Mouse (Mus musculus): ENCODE data around the gene Usp2.

The Usp2 gene

DNA sequence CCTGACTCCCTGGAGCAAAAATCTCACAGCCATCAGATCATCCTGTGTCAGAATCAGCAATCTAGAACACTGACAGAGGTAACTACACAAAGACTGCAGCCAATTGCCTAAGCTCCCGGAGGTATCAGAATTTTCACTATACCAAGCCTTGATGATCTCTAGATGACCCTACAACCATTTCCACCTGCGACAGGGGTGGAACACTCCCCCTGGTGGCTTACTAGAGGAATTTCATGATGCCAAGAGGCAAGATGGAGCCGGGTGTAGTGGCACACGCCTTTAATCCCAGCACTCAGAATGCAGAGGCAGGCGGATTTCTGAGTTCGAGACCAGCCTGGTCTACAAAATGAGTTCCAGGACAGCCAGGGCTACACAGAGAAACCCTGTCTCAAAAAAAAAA is 57.5 kb downstream of the Usp2 start:
- no peak for DNase-seq (ENCODE audit: low read depth, low spot score)

DNA sequence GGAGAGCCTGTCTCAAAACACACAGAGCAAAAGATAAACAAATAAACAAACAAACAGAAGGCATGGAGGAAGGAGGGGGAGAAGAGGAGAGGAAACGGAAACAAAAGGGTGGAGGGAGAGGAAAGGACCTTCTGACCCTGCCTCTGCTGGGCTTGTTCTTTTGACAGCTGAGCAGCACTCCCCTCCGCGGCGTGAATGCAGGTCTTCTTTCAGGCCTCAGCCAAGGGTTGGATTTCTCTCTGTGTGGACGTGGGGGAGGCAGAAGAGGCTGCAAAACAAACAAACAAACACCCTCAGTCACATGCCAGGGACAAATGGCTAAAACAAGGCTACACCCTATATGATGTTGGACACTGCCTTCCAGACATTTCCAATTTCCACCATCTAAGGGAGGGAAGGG is 58.2 kb downstream of the Usp2 start:
- DNase-seq (ENCODE audit: low read depth, low spot score): no peak

DNA sequence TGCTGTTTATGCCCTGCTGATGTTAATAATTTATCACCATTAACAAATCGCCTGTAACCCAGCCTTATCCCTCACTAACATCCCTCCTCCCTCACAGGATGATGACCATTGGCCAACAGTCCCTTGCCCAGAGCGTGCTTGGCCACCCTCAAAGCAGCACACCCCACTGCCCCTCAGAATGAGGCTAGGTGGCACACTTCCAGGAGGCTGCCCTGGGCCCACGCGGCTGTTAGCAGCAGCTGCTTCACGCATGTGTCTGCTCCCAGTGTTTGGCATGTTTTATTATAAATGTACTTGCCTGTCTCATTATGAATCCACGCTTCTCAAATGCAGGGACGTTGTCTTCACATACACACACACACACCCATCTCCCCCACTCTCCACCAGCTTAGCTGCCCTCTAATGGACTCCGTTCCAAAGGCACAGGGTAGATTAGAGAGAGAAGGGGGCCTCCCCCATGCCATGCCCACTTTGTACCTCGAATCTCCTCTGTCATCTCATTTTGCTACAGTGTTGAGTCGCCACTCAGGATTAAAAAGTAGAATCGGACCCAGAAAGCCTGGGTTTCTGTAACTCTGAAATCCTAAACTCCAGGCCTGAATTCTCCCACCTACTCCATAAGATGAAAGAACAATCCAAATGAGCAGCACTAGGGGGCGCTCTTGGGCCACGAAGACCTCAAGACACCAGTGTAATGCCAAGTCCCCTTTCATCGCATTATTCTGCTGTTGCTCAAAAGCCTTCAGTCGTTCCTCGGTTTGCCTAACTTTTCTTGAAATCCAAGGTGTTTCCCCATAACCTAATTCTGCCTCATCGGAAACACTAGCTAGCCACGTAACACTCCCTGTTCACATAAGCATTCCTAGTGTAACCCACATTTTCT is 59.0 kb downstream of the Usp2 start:
- peak; percentile 61 for DNase-seq (ENCODE audit: low read depth, low spot score)

DNA sequence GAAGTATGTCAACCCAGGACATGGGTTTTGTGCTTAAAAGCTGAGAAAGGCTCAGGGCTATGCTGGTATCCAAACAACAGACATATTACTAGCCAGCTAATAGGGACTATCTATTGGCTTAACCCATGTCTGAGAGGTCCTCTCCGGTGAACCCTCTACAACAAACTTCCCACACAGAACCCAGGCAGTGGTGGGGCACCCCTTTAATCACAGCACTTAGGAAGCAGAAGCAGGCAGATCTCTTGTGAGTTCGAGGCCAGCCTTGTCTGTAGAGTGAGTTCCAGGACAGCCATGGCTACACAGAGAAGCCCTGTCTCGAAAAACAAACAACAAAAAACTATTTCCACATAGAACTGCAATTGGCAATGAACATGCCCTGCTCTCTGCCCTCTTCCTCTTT is 59.9 kb downstream of the Usp2 start:
- DNase-seq (ENCODE audit: low read depth, low spot score): no peak

DNA sequence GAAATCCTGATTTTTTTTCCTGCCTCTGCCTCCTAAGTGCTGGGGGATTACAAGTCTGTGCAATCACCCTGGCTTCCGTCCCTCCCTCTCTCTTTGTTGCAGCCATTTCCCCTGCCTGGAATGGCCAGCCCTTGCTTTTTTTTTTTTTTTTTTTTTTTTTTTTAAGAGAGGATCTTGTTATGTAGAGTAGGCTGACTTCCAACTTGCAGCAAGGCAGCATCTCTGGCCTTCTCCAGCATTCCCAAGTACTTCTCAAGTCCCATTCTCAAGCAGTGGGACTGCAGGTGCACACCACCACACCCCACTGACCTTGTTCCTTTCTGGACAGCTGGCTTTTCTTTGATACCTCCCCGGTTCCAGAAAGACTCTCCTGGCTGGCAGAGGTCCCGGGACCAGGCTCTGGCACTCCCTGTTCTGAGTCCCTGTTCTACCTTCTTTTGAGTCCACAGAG is 60.6 kb downstream of the Usp2 start:
- no peak for DNase-seq (ENCODE audit: low read depth, low spot score)

DNA sequence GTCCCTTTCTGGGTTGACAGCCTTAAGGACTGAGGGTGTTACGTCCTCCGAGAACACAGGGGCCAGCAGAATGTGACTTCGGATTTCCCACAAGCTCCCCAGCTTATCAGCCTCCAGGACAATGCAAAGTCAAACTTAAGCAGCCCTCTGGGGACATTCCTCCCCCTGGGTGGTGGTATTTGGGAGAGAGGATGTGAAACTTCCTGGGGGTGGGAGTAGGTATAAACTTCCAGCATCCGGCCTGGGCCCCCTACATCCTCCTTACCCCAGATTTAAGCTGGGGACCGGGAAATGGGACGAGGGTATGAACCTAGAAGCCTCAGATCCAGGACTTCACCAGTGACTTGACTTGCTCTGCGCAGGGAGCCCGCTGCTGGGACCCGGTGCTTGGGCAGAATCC is 62.8 kb downstream of the Usp2 start:
- no peak for DNase-seq (ENCODE audit: low read depth, low spot score)

DNA sequence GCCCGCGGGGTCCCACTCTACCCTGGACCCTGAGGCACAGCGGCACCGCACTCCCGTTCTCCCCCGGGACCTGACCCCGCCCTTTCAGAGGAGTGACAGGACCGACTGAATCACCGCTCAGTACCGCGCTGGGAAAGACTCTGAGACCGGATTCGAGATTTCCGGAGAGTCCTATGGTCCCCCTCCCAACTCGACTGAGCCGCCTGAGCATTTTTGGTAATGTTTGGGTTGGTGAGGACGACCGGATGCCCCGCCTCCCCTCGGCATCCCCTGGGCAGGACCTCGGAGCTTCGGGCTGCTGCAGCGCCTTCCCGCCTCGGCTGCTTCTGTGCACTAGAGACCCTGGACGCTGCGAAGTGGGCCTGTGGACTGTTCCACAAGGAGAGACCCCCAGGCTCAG is 63.2 kb downstream of the Usp2 start:
- no peak for DNase-seq (ENCODE audit: low read depth, low spot score)

DNA sequence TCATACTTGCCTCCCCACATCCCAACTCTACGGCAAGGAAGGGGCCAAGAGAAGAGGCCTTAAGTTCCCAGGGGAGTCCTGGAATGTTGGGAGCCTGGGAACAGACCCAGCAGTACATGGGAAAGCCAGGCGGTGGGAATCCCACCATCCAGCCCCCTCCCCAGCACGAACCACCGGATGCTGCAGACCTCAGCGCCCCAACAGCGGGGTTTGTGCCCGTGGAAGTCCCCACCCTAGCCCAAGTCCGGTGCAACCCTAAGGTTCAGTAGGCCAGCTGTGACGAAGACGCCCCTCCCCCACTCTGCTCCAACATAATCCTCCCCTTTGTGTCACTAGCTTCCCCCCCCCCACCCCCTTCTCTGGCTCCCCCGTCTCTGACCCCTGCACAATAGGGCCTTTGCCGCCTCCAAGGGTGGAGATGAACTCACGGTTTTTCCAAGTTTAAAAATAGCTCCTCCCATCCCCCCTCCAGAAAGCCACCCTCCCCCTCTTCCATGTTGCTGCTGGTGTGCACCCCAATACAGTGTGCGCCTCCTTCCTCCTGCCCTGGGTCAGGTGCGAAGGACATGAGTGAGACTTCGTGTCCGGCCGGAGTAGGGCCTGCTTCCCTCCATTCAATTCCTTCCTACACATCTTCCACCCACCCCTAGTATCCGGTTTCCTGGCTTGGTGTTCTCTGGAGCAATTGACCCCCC is 63.9 kb downstream of the Usp2 start:
- DNase-seq (ENCODE audit: low read depth, low spot score): no peak

DNA sequence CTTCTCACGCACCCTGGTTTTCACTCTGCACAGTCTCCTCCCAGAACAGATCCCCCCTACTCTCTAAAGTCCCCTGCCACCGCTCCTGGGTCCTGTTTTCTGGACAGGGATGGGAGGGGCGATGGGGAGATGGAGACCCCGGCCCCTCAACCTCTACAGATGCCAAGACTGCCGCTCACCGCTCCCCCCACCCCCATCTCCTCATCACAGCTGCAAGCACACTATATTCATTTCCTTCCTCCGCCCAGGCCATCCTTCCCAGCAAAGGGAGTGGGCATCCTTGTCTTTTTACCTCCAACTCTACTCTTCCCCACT is 64.4 kb downstream of the Usp2 start:
- no peak for DNase-seq (ENCODE audit: low read depth, low spot score)

DNA sequence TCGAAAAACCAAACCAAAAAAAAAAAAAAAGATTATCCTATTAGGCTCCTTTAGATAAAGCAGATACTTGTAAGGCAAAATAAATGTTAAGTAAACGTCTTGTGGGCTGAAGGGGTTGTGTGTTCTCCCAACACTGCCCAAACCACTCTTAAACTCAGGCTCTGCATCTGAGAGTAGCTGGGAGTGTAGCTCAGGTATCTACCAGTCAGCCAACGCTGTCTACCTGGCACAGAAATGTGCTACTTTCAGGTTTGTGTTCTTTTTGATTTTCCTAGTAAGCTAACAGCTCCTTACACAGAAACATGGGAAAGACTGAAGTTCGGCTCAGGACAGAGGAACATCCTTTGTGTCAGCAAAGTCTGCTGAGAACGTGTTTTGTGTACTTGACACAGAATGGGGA is 65.4 kb downstream of the Usp2 start:
- DNase-seq (ENCODE audit: low read depth, low spot score): no peak

DNA sequence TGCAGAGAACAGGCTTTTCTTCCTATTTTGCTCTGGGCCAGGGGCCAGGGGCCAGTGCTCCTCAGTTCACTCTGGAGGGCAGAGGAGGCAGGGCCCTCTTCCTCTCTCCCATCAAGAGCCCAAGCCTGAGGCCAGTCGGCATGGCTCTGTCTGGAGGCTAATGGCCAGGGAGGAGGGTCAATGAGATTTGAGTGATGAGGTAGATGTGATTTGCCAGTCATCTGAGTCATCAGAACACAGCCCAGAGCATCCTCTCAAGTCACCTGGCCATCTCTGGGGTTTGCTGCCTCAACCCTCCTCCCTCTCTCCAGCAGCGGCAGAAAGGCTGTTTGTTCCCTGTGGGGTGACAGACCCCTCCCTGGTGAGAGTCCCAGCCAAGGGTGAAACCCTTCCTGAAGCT is 66.5 kb downstream of the Usp2 start:
- no peak for DNase-seq (ENCODE audit: low read depth, low spot score)

DNA sequence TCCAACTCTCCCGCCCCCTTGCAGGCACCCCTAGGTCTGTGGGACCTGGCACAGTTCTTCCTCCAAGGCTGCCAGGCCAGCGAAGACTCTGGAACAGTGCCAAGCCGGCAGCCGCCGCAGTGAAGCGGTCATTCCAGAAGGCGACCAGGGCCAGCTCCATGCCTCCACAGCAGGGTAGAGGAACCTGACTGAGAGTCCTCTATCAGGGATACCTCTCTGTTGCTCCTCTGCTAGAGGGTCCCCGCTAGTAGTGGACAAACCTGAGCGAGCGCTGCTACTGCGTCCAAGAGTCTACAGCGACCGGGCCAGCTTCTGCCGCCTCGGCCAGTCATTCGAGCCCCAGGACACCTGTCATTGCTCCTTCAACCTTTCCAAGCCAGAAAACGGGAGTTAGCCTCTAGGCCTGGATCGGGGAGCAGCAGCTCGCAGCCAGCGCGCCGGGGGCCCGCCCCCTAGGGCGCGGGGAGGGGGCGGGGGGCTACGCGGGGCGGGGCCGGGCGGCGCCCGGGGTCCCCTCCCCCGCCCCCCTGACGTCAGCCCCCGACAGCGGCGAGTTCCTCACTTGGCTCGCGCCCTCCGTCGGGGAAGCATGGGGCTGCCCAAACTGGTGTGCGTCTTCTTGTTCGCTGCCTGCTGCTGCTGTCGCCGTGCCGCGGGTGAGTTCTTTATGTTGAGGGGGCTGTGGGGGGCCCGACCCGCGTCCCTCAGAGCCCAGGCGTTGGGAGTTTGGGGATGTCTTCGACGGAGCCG is 67.5 kb downstream of the Usp2 start, which contains the start of gene Mcam:
Gene Mcam, plus strand, starts transcription at position 369 of the 750 bp plus-strand sequence.
- no peak for DNase-seq (ENCODE audit: low read depth, low spot score)

DNA sequence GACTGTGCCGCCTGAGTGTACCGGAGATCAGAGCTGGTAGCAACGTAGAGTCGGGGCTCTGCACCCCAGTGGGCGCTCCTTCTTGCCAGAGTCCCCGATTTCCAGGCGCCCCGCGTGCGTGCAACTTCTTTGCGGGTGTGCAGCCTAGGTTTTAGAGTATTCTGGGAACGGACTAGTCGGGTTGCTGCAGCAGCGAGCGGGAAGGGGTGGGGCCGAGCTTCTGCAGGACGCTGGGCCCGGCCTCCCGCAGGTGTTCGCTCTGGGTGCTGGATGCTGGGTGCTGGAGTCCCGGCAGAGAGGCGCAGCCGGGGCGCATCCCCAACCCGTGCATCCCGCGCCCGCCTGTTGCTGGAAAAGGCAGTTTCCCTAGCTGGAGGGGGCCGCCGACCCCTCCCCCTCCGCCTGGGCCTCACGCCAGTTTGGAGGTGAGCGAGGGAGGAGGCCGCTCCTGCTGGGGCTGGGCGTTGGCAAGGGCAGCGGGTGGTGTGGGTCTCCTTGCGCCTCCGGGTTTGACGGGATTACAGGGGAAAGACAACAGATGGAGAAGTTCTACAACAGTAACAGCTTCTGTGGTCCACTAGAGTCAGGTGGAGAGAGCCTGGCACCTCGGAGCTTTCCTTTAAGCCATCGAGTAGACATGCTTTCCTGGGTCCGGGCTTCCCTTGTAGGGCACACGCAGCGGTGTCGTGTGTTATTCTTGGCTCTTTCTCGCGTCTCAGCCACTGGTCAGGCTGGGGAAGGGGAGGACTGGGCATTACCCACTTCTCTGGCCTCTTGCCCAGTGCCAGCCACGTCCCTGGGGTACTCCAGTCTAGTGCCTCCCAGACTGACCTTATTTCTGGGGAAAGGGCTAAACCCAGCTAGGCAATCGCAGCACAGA is 68.3 kb downstream of the Usp2 start:
- DNase-seq (ENCODE audit: low read depth, low spot score): no peak

DNA sequence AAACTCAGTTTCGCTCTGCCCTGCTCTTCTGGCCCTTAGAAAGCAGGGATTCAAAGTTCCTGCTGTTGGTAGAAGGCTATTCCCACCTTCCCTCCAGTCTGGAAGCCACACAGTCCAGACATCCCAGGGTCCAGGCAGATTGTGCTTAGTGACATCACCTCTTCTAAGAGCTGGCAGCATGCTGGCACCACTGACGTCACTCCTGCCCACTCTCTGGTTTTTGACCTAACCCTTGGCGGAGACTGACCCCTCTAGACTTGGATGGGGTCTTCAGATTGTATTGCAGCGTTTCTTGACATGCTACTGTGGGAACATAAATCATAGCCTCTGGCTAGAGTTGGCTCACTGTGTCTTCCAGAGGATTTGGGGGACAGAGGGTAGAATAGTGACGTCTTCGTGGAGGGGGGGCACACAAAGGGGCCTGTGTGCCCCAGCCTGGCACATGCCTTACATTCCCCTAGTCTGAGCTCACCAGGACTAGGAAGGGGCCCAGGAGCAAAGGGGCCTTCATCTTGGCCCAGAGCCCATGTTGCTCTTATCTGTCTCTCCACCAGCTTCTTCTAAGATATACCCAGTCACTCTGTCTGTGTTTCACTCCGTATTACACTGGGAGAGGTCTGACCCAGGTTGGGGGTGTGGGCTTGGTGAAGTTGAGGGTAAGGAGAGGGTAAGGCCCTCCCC is 69.0 kb downstream of the Usp2 start:
- DNase-seq (ENCODE audit: low read depth, low spot score): no peak

DNA sequence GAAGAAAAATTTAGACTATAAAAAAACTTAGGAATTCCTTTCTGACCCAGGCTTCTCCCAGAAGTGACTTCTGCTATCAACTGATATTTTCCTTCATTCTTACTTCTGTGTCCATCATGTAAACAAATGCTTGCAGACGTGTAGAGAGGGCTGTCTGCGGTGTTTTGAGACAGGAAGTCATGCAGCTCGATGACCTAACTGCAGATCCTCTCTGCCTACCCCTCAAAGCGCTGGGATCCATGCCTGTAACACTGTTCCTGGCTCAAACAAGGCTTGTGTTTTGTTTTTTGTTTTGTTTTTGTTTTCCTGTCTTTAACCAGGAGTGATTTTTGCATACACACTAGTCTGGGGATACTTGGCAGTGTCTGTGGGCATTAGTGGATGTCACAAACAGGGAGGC is 71.0 kb downstream of the Usp2 start:
- DNase-seq (ENCODE audit: low read depth, low spot score): no peak

DNA sequence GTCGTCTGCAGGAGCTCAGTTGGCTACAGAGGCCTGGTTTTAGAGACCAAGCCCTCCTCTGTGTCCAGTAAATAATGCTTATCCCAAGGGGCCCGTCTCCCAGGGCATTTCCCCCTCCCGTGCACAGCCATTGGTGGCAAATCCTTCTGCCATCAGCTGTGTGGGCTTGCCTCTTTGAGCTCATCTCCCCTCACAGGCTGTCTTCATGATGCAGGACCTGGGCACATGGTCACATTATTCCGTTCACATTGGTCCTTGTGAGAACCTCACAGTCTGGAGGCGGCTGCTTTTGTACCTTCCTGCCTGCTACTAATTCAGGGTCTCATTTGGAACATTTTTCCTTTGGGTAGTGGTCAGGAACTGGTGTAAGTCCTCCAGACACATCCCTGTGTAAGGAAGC is 75.1 kb downstream of the Usp2 start:
- DNase-seq (ENCODE audit: low read depth, low spot score): no peak

DNA sequence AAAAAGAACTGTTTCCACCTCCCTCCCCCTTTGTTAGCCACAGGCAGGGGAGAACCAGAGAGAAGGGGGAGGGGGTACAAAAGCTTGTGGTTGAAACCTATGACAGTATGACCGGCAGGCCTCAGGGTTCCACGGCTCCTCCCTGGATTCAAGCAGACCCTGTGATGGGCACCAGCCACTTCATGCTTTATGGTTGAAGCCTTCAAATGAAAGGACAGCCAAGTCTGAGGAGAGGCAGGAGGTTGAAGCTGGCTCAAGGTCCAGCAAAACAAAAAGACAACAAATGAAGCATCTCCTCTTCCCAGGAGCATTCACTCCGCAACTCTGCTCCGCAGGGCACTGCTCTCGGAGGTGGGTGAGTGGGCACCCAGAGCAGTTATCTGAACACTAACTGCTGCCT is 76.6 kb downstream of the Usp2 start:
- no peak for DNase-seq (ENCODE audit: low read depth, low spot score)

DNA sequence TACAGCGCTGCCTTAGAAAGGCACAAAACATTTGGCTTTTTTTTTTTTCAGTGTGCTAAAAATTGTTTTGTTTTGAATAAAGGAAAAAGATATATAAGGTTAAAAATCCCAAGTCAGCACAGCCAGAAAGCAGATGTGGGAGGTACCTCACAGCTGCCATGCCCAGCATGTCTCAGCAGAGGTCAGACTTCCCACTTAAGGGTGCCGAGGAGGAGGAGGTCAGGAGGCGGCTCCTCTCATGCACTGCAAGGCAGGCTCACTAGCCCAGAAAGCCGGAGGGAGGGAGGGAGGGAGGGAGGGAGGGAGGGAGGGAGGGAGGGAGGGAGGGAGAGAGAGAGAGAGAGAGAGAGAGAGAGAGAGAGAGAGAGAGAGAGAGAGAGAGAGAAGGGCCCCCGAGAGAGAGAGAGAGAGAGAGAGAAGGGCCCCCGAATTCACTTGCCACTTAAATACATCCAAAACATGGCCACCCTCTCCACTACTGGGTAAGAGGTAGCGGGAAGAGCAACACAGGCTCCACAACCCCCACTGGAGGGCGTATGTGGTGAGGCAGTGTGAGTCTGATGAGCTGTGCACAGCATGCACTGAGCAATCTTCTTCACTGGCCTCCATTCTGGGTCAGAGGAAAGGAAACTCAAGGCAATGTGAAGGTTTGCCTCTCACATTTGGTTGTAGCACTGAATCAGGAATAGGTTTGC is 77.3 kb downstream of the Usp2 start:
- DNase-seq (ENCODE audit: low read depth, low spot score): no peak

DNA sequence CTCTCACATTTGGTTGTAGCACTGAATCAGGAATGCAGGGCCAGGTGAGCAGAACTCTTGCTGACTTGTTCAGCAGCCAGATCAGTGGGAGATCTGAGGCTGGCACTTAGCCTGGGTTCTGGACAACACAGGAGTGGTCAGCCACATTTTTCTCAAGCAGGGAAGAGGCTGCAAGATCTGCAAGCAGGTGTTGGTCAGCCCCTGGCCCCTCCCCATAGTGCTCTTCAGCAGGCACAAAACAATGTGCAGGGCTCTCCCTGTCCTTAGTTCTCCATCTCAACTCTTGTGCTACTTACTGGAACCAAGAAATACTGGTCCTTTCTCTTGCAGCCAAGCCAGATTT is 77.9 kb downstream of the Usp2 start:
- no peak for DNase-seq (ENCODE audit: low read depth, low spot score)
